Mouse (Mus musculus) kidney, postnatal 4 days (tissue): Measurements from ENCODE around the gene Zfp654.

ENCODE experiments used
- DNase-seq, 2 experiments: peaks; one replicate each; pipeline ENCODE4 v3.0.0; 2021; ENCODE audit warnings: mixed read lengths in 2 of 2

Gene Zfp654

DNA sequence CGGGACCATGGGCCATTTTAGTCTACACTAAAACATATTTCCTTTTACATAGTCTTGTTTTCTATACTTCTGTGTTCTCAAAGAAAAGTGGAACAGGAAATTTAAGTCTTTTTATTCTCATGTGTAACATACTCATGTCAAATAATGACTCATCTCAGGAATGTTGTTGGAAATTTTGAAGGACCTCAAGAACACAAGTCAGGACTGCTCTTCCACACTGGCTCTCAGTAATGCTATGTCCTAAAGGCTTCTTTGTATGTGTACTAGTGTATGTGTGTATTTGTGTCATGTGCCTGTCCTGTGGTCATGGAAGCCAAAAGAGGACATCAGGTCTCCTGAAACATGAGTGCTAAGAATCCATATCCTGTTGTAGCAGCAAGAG lies 92.2 kb downstream of the Zfp654 start:
- no peak for DNase-seq

GRCm38 (mm10) chr16:64758561-64759244 lies 92.7 kb downstream of the Zfp654 start:
- DNase-seq: no peak

- no peak for DNase-seq
Measured at GRCm38 (mm10) chr16:64757666-64758400, 93.6 kb downstream of the Zfp654 start.

- no peak for DNase-seq
Measured at GRCm38 (mm10) chr16:64756321-64756720, 95.1 kb downstream of the Zfp654 start.

DNA sequence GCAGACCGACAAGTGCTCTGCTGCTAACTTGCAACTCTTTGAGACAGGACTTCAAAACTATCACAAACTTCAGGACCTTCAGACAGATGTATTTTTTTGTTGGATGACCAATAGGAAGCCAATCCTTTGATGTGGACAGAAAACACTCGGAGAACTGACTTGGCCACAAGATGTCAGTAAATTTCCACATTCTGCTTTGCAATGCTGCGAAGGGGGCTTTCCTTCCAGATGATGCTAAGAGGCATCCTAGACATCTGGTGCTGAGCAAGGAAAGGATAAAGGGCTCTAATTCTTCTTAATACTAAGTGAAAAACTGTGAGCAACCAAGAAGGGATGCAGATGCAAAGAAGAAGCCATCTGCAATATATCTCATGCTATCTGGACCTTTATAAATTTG lies 96.7 kb downstream of the Zfp654 start:
- peak; percentile 7 to 31 for DNase-seq

DNA sequence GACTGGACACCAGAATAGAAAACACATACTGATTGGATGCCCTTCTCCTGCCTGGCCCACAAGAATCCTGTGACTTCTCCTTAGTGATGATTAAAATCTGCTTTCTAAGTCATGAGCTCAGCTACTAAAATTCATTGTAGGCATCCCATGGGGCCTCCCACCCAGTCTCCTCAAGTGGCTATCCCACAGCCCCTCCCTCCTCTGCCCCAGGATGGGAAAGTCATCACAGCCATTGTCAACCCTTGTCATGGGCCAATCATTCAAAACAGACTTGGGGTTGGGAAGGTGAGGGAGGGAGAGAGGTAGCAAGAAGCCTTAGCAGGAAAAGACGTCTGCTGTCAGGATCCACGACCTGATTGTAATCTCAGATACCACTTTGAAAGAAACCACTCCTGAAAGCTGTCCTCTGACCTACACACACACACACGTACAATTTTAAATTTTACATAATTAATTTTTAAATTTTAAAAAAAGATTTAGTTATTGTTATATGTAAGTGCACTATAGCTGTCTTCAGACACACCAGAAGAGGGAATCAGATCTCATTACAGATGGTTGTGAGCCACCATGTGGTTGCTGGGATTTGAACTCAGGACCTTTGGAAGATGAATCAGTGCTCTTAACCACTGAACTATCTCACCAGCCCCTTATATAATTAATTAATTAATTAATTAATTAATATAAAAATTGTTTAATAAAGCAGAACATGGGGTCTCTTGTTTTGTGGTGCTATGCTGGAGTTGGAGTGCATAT lies 97.3 kb downstream of the Zfp654 start:
- no peak for DNase-seq

DNA sequence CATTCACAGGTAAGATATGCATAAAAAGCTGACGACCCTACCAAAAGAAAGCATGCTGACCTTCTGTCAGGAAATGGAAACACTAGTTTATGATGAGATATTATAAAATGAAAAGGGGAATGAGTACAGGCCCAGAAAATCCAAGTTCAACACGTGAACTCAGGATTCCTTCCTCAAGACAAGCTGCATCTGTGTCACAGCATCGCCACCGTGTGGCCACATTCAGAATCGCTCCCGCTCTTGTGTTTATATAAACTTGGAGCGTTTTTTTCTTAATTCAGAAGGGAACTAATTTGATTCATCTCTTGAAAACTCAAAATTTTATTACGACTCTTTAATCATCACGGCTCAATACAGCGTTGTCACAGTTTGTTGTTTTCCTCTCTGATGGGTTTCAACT lies 103.2 kb downstream of the Zfp654 start:
- DNase-seq: peak; percentile 89

GRCm38 (mm10) chr16:64745089-64745488 lies 106.4 kb downstream of the Zfp654 start:
- no peak for DNase-seq

DNA sequence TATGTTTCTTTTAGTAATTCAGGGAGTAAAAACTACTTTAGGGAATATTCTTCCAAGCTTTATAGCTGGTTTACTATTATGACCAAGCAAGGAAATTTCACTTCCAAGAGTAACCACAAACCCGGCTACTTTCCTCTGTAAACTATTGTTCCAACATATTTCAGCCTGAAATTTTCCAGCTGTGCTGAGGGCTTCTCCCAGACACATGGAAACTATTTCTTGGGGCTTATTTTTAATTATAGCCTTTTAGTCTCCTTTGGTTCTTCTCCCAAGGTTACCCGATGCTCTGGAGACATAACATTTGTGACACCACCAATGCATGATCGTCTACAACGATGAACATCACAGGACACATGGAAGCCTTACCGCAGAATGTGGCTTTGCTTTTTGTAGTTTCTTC lies 114.2 kb downstream of the Zfp654 start:
- no peak for DNase-seq
